Mouse (Mus musculus) left cerebral cortex, adult 2 months (tissue): ENCODE results near the gene Snx15. TPM values are rescaled to one million over a fixed set of nuclear protein-coding genes. Genes with fewer than 3 reads are reported as not detected.
A peak's percentile ranks its signal among the peaks of the same experiment; 100 is the strongest.

Experiments used
- DNase-seq, 2 experiments: peaks; one replicate each; pipeline ENCODE4 v3.0.0; 2021 to 2022; ENCODE audit warnings: low spot score in 2 of 2, mixed read lengths in 1 of 2; ENCODE audit errors: extremely low spot score in 1 of 2
- H3K27ac ChIP-seq: fragments of 200-600 bp; 2 replicates; pipeline ENCODE4 v1.8.1; 2022
- H3K4me3 ChIP-seq: fragments of 200-600 bp; 2 replicates; pipeline ENCODE4 v1.8.1; 2022
- CTCF ChIP-seq: fragments of 200-600 bp; IDR thresholded peaks from 2 replicates; pipeline ENCODE4 v1.8.1; 2022; ENCODE audit warnings: antibody characterized with exemption, mild to moderate bottlenecking, moderate library complexity
- intact Hi-C: fragments of 180-260 bp; cut with DNase I; formaldehyde crosslinking; loops from one replicate; pipeline ENCODE4 v1.15.1; 2025
- long read RNA-seq, 2 experiments: library from polyadenylated mRNA; stranded (forward); transcript quantifications; one replicate each; pipeline ENCODE4 v2.0.0; 2021; ENCODE audit warnings: borderline mapping rate in 2 of 2
- total RNA-seq, 2 experiments: library from RNA; stranded (reverse); gene quantifications; 2 replicates each; pipeline ENCODE4 v1.2.3; 2021

Gene Snx15
- 10 to 100 TPM; 41.9 to 43.1 TPM for total RNA-seq
- long read RNA-seq, experiment 1, transcript Snx15-201 (8 exons, 1,635 nt): major isoform, 26 of 37 reads
- long read RNA-seq, experiment 1, partial matches to known transcripts: 2 of 37 reads
- long read RNA-seq, experiment 1, other reads (novel, unspliced or antisense): 9 of 37 reads
- long read RNA-seq, experiment 2, transcript Snx15-201 (8 exons, 1,635 nt): major isoform, 24 of 35 reads
- long read RNA-seq, experiment 2, partial matches to known transcripts: 3 of 35 reads
- long read RNA-seq, experiment 2, other reads (novel, unspliced or antisense): 8 of 35 reads

GRCm38 (mm10) chr19:6127760-6128341 lies at the start of gene Snx15:
Snx15 (minus strand) TSS chr19:6128304.
- intact Hi-C loops: loop anchor here (1.0 to 5.0 kb wide), 3 partner anchors 10 to 163 kb away; partner anchors contain the start of genes Pola2, Sac3d1 and Syvn1
- no peak for TF ChIP-seq CTCF

GRCm38 (mm10) chr19:6174771-6175170 lies 46.7 kb upstream of the Snx15 start:
- no peak for TF ChIP-seq CTCF
- Histone ChIP-seq H3K27ac (no peak overlapping the region), H3K4me3 (no peak overlapping the region)
- no peak for DNase-seq
- intact Hi-C loops: no loop called here

More at GRCm38 (mm10) chr19:6127760-6128341, at the start of gene Snx15:
- Histone ChIP-seq H3K27ac (peak within 1 kb of the TSS; percentile 97), H3K4me3 (peak within 1 kb of the TSS; percentile 65)
- peak; percentile 92 for DNase-seq

- intact Hi-C loops: no loop called here
- no peak overlapping the region for H3K27ac ChIP-seq
- TF ChIP-seq CTCF: no peak
- H3K4me3 ChIP-seq: no peak overlapping the region
- DNase-seq: no peak
Observed at GRCm38 (mm10) chr19:6171215-6171614, 43.1 kb upstream of the Snx15 start.

- intact Hi-C loops: no loop called here
- Histone ChIP-seq H3K27ac (no peak overlapping the region), H3K4me3 (no peak overlapping the region)
- DNase-seq: no peak
- no peak; the same call in 1 of the 2 replicates for TF ChIP-seq CTCF
Observed at GRCm38 (mm10) chr19:6166750-6167149, 38.6 kb upstream of the Snx15 start.

- DNase-seq: no peak
Observed at GRCm38 (mm10) chr19:6163872-6164547, 35.9 kb upstream of the Snx15 start.

GRCm38 (mm10) chr19:6157220-6157619 lies 29.1 kb upstream of the Snx15 start:
- intact Hi-C loops: no loop called here
- H3K27ac ChIP-seq: no peak overlapping the region
- no peak for DNase-seq
- H3K4me3 ChIP-seq: no peak overlapping the region
- TF ChIP-seq CTCF: no peak

More at GRCm38 (mm10) chr19:6163872-6164547, 35.9 kb upstream of the Snx15 start:
- H3K27ac ChIP-seq: no peak overlapping the region
- no peak for TF ChIP-seq CTCF
- intact Hi-C loops: loop anchor here (2.0 to 5.0 kb wide), 2 partner anchors 35 to 53 kb away; no protein-coding TSS in a partner anchor
- H3K4me3 ChIP-seq: no peak overlapping the region

GRCm38 (mm10) chr19:6156372-6156771 lies 28.3 kb upstream of the Snx15 start:
- TF ChIP-seq CTCF: peak; percentile 3; the same call in 1 of the 2 replicates
- Histone ChIP-seq H3K4me3 (no peak overlapping the region), H3K27ac (no peak overlapping the region)
- no peak for DNase-seq
- intact Hi-C loops: no loop called here

GRCm38 (mm10) chr19:6155174-6155573 lies 27.1 kb upstream of the Snx15 start:
- TF ChIP-seq CTCF: no peak
- intact Hi-C loops: no loop called here

GRCm38 (mm10) chr19:6144842-6145241 lies 16.7 kb upstream of the Snx15 start:
- no peak for DNase-seq
- Histone ChIP-seq H3K27ac (no peak overlapping the region), H3K4me3 (no peak overlapping the region)
- intact Hi-C loops: loop anchor here (5.0 kb wide), 1 partner anchor 187 kb away; the partner anchor contains the start of gene Men1
- TF ChIP-seq CTCF: no peak

More at GRCm38 (mm10) chr19:6155174-6155573, 27.1 kb upstream of the Snx15 start:
- no peak overlapping the region for H3K27ac ChIP-seq
- no peak for DNase-seq
- no peak overlapping the region for H3K4me3 ChIP-seq

- peak; percentile 39 for TF ChIP-seq CTCF
- H3K4me3 ChIP-seq: peak within 1 kb of the TSS; percentile 69
- H3K27ac ChIP-seq: peak within 1 kb of the TSS; percentile 99
- DNase-seq: peak; percentile 72 to 81
- intact Hi-C loops: loop anchor here (1.0 to 5.0 kb wide), 2 partner anchors 94 to 191 kb away; partner anchors contain the start of genes Men1 and Ppp2r5b
Observed at GRCm38 (mm10) chr19:6141394-6141749, 13.3 kb upstream of the Snx15 start, which contains the start of gene Arl2. Arl2 (minus strand) TSS chr19:6141548.

- intact Hi-C loops: loop anchor here (1.0 to 5.0 kb wide), 2 partner anchors 94 to 191 kb away; partner anchors contain the start of genes Men1 and Ppp2r5b
- peak; percentile 69 for TF ChIP-seq CTCF
- Histone ChIP-seq H3K27ac (peak within 1 kb of the TSS; percentile 99), H3K4me3 (peak within 1 kb of the TSS; percentile 69)
- DNase-seq: peak; percentile 88 to 91
Observed at GRCm38 (mm10) chr19:6140678-6141393, 12.7 kb upstream of the Snx15 start, which contains the start of gene Batf2. Batf2 (plus strand) TSS chr19:6140983.
